In genomic region chr9:35098762-35099161, GRCm38 (mm10) we compare ENCODE assay signal across 12 mouse cellular contexts. TPM values are rescaled to one million over a fixed set of nuclear protein-coding genes. Genes with fewer than 3 reads are reported as not detected.
DNase-seq lines count a peak whose midpoint lies in the region; ATAC-seq and TF ChIP-seq lines count a peak whose summit lies in the region.
"Had no signal": no experiment of that assay in that cellular context is flagged by ENCODE, and none has a peak within 500 bp of the region (broad histone marks: within the 10 kb centered on the region; RNA-seq: fewer than 3 reads in every experiment).

No protein-coding gene starts in this region.

- no peak overlapping the region for H3K9ac ChIP-seq in liver, embryonic 16.5 days (ENCODE audit: low read depth, low read length)
- H3K9ac ChIP-seq: embryonic facial prominence, embryonic 13.5 days; heart, embryonic 13.5 days; lung, embryonic 14.5 days had no signal

- peak overlapping the region; percentile 18; the same call in 1 of the 2 replicates for H3K4me3 ChIP-seq in kidney, adult 2 months (ENCODE audit: insufficient read depth, low read depth, low read length)
- H3K4me3 ChIP-seq in liver, embryonic 16.5 days (ENCODE audit: low read depth, low read length): no peak overlapping the region
- H3K4me3 ChIP-seq: embryonic facial prominence, embryonic 13.5 days; heart, embryonic 13.5 days had no signal

- no peak for ATAC-seq in liver, embryonic 16.5 days (ENCODE audit: low read depth)

- H3K27ac ChIP-seq in kidney, adult 2 months (ENCODE audit: insufficient read depth, low read depth, low read length): no peak overlapping the region
- peak overlapping the region; percentile 12; the same call in 1 of the 2 replicates for H3K27ac ChIP-seq in liver, embryonic 16.5 days (ENCODE audit: low read length)
- H3K27ac ChIP-seq: embryonic facial prominence, embryonic 13.5 days; heart, embryonic 13.5 days had no signal

- H3K4me1 ChIP-seq in kidney, adult 2 months (ENCODE audit: control insufficient read depth, insufficient read depth, low read length): peaks cover 5% of the 10 kb centered on the region; the same call in 1 of the 2 replicates
- peaks cover 34% of the 10 kb centered on the region for H3K4me1 ChIP-seq in liver, embryonic 16.5 days (ENCODE audit: control insufficient read depth, low read depth, low read length)
- H3K4me1 ChIP-seq: embryonic facial prominence, embryonic 13.5 days had no signal

- no peaks in the 10 kb centered on the region for H3K9me3 ChIP-seq in liver, embryonic 16.5 days (replicated peaks; ENCODE audit: control insufficient read depth, low read length)
- H3K9me3 ChIP-seq: embryonic facial prominence, embryonic 13.5 days; heart, embryonic 13.5 days had no signal

- DNase-seq in kidney, adult 2 months: no peak
- no peak for DNase-seq in kidney, adult 11 months
- peak; percentile 4 for DNase-seq in urinary bladder, postnatal 25 days (ENCODE audit: low spot score)
- DNase-seq in urinary bladder, adult 2 months (ENCODE audit: low spot score): no peak
- no peak for DNase-seq in ovary, adult 18-20 months (ENCODE audit: low spot score)
- DNase-seq in yolk sac, embryonic 10.5 days (ENCODE audit: low spot score): no peak
- DNase-seq in thymus, adult 18-20 months: no peak
- DNase-seq: cerebellum, adult 11-12 months; lung, embryonic 14.5 days had no signal

- no peaks in the 10 kb centered on the region for H3K36me3 ChIP-seq in kidney, adult 2 months (ENCODE audit: control insufficient read depth, insufficient read depth, low read length)
- H3K36me3 ChIP-seq in liver, embryonic 16.5 days (ENCODE audit: control insufficient read depth, insufficient read depth): peaks cover 6% of the 10 kb centered on the region

- H3K27me3 ChIP-seq in kidney, adult 2 months (replicated peaks; ENCODE audit: control insufficient read depth, insufficient read depth, low read length): no peaks in the 10 kb centered on the region
- no peaks in the 10 kb centered on the region for H3K27me3 ChIP-seq in liver, embryonic 16.5 days (ENCODE audit: control insufficient read depth, insufficient read depth, low read depth, low read length)
- H3K27me3 ChIP-seq: embryonic facial prominence, embryonic 13.5 days; heart, embryonic 13.5 days had no signal

- no peak for TF ChIP-seq CTCF in kidney, adult 2 months (conservative IDR thresholded peaks at IDR 0.05; ENCODE audit: insufficient read depth, insufficient read length, low read depth, low read length)

- H3K4me2 ChIP-seq in liver, embryonic 16.5 days (ENCODE audit: low read depth, low read length): no peak overlapping the region
- H3K4me2 ChIP-seq: embryonic facial prominence, embryonic 13.5 days; heart, embryonic 13.5 days; lung, embryonic 14.5 days had no signal

- no peak for TF ChIP-seq POLR2A in kidney, adult 2 months (IDR thresholded peaks at IDR 0.05; ENCODE audit: low read depth, low read length)

- 72% methylated on average over 4 of the region's 4 CpGs for WGBS in kidney, adult 2 months
- WGBS in liver, embryonic 16.5 days (ENCODE audit: insufficient replicate concordance): 55% methylated on average over 4 of the region's 4 CpGs

RNA-seq across cellular contexts. Expression of gene St3gal4, which starts 20.3 kb away (rescaled TPM):
- 4.7 and 5.0 TPM in 2 replicates for polyA plus RNA-seq in kidney, adult 2 months (2012; rRNA removed)
- 5.1 and 11.2 TPM in 2 replicates for polyA plus RNA-seq in urinary bladder, adult 2 months (2012; rRNA removed)
- 21.7 and 22.3 TPM in 2 replicates for polyA plus RNA-seq in liver, embryonic 16.5 days (2015; fragmentation: Nextera tagmentation; extraction: Ambion mirVana)
